Mouse (Mus musculus) spleen, adult 2 months (tissue): ENCODE data around the gene Cers5. TPM values are rescaled to one million over a fixed set of nuclear protein-coding genes. Genes with fewer than 3 reads are reported as not detected.
A peak's percentile ranks its signal among the peaks of the same experiment; 100 is the strongest.

Experiments used
- DNase-seq, 2 experiments: peaks; one replicate each; pipeline versions ENCODE4 v3.0.0 to v3.0.0-alpha.2; 2012 to 2021; ENCODE audit warnings: low spot score in 2 of 2, low read depth in 1 of 2
- H3K27ac ChIP-seq: fragments of 200-500 bp; 2 replicates; pipeline ENCODE4 v1.5.1; 2012; ENCODE audit warnings: low read length, inconsistent platforms; ENCODE audit not compliant: insufficient read depth
- H3K27me3 ChIP-seq: fragments of 200-500 bp; 2 replicates; pipeline ENCODE4 v1.6.1; 2012; ENCODE audit warnings: mild to moderate bottlenecking, moderate library complexity, low read length, inconsistent platforms; ENCODE audit not compliant: control insufficient read depth, insufficient read depth
- H3K36me3 ChIP-seq: fragments of 200-500 bp; 2 replicates; pipeline ENCODE4 v1.6.1; 2012; ENCODE audit warnings: mild to moderate bottlenecking, low read length, inconsistent platforms; ENCODE audit not compliant: control insufficient read depth, insufficient read depth
- H3K4me1 ChIP-seq: fragments of 200-500 bp; 2 replicates; pipeline ENCODE4 v1.6.1; 2011; ENCODE audit warnings: inconsistent platforms; ENCODE audit not compliant: control insufficient read depth, insufficient read depth, insufficient read length
- H3K4me3 ChIP-seq: fragments of 200-500 bp; 2 replicates; pipeline ENCODE4 v1.5.1; 2011; ENCODE audit warnings: mild to moderate bottlenecking, inconsistent platforms; ENCODE audit not compliant: insufficient read depth, insufficient read length; ENCODE audit errors: extremely low read depth
- CTCF ChIP-seq: fragments of 200-500 bp; IDR thresholded peaks from 2 replicates; pipeline ENCODE4 v1.5.1; 2011; ENCODE audit warnings: mild to moderate bottlenecking, inconsistent platforms; ENCODE audit not compliant: insufficient read depth, insufficient read length, insufficient replicate concordance; ENCODE audit errors: extremely low read depth
- POLR2A ChIP-seq: fragments of 200-500 bp; IDR thresholded peaks from 2 replicates; pipeline ENCODE4 v1.6.1; 2011; ENCODE audit warnings: low read depth, low read length, inconsistent platforms
- WGBS: fragments of 180-500 bp; shearing (Covaris S2); methylation state at CpG from one replicate; pipeline ENCODE4 v1.1.7; 2018; 5-methylcytosine and 5-hydroxymethylcytosine counted together
- polyA plus RNA-seq: library from polyadenylated mRNA; depleted of rRNA; stranded (reverse); fragments of >200 nt; gene quantifications from 2 replicates; pipeline ENCODE4 v1.2.3, GENCODE M21; 2012

Gene Cers5
- polyA plus RNA-seq, 1 experiment = 30.0 TPM

DNA sequence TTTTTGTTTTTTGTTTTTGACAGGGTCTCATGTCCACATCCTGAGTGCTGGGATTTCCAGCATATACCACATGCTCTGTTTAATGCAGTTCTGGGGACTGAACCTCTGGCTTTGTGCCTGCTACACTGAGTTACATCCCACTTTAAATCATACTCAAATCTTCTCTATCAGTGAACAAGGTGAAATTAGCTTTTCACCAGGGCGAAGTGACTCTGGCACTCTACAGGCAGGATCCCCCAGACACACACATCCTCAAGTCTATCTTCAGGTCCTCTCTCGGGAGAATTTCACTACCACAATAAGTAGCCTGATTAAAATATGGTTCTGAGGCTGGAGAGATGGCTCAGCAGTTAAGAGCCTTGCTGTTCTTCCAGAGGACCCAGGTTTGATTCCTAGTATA is 46.1 kb downstream of the Cers5 start:
- no peak for TF ChIP-seq POLR2A
- Histone ChIP-seq H3K4me3 (no peak overlapping the region), H3K4me1 (peaks cover 8% of the 10 kb centered on the region; the same call in 1 of the 2 replicates), H3K27me3 (no peaks in the 10 kb centered on the region), H3K27ac (no peak overlapping the region), H3K36me3 (peaks cover 2% of the 10 kb centered on the region)
- no peak for DNase-seq
- 67% methylated on average over 2 of the region's 2 CpGs for WGBS

GRCm38 (mm10) chr15:99725341-99726155 is 47.1 kb downstream of the Cers5 start, which contains the start of gene Cox14:
Gene Cox14, plus strand, starts transcription at chr15:99725618.
- Histone ChIP-seq H3K4me1 (peaks cover 8% of the 10 kb centered on the region; the same call in 1 of the 2 replicates), H3K27me3 (no peaks in the 10 kb centered on the region), H3K4me3 (peak within 1 kb of the TSS; percentile 76), H3K36me3 (peaks cover 2% of the 10 kb centered on the region), H3K27ac (peak within 1 kb of the TSS; percentile 83)
- WGBS = 1% methylated on average over 66 of the region's 68 CpGs
- peak; percentile 94 for TF ChIP-seq CTCF
- TF ChIP-seq POLR2A = peak; percentile 70
- peak; percentile 90 to 95 for DNase-seq

DNA sequence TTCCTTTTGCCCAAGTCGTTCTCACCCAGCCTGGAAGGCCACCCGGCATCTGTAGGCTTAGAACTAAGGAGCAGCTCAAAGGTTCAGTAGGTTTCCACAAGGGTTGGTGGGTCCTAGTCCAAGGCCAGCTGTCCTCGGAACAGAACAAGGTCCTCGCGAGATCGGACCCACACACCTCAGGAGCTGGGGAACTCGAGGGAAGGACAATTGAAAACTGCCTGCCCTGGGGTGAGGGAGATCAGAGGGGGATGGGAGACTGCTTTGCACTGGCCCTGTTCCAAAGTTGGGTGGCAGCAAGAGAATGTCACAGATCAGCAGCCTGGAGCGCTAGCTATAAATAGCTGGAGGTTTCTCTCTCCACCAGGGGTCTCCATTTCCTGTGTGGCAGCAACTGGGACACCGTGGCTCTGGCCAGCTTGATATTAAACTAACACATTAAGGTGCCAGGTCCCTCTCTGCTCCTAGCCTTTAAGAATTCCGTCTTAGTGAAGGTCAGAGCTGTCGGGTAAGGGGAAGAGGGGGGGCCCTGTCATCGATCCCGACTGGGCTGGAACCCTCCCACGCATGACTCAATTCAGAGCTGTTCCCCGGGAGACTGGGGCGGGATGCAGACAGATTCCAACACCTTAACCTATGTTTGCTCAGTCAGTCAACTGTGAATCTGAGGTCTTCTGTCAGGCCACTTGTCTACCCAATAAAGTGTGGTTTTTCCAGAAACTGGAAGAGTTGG is 48.2 kb downstream of the Cers5 start:
- Histone ChIP-seq H3K4me1 (peaks cover 8% of the 10 kb centered on the region; the same call in 1 of the 2 replicates), H3K36me3 (peaks cover 2% of the 10 kb centered on the region), H3K27me3 (no peaks in the 10 kb centered on the region), H3K4me3 (no peak overlapping the region), H3K27ac (peak overlapping the region; percentile 59)
- peak in 1 of 2 experiments; percentile 20 for DNase-seq
- 16% methylated on average over 16 of the region's 16 CpGs for WGBS
- TF ChIP-seq POLR2A = no peak
- peak; percentile 9; the same call in 1 of the 2 replicates for TF ChIP-seq CTCF

GRCm38 (mm10) chr15:99723515-99724291 is 49.0 kb downstream of the Cers5 start:
- H3K27me3 ChIP-seq = no peaks in the 10 kb centered on the region
- TF ChIP-seq CTCF (no peak), POLR2A (no peak)
- peaks cover 2% of the 10 kb centered on the region for H3K36me3 ChIP-seq
- DNase-seq = no peak
- WGBS = 42% methylated on average over 11 of the region's 11 CpGs
- H3K27ac ChIP-seq = peak overlapping the region; percentile 59
- H3K4me3 ChIP-seq = no peak overlapping the region
- H3K4me1 ChIP-seq = peaks cover 8% of the 10 kb centered on the region; the same call in 1 of the 2 replicates

GRCm38 (mm10) chr15:99723120-99723514 is 49.6 kb downstream of the Cers5 start:
- no peaks in the 10 kb centered on the region for H3K27me3 ChIP-seq
- H3K36me3 ChIP-seq = peaks cover under 1% of the 10 kb centered on the region
- H3K4me3 ChIP-seq = no peak overlapping the region
- DNase-seq = no peak
- TF ChIP-seq POLR2A = no peak
- 55% methylated on average over 10 of the region's 10 CpGs for WGBS
- H3K4me1 ChIP-seq = peaks cover 8% of the 10 kb centered on the region; the same call in 1 of the 2 replicates
- H3K27ac ChIP-seq = peak overlapping the region; percentile 59

GRCm38 (mm10) chr15:99721921-99722743 is 50.6 kb downstream of the Cers5 start:
- Histone ChIP-seq H3K4me3 (no peak overlapping the region), H3K27me3 (no peaks in the 10 kb centered on the region), H3K4me1 (peaks cover 8% of the 10 kb centered on the region; the same call in 1 of the 2 replicates), H3K27ac (no peak overlapping the region), H3K36me3 (no peaks in the 10 kb centered on the region)
- DNase-seq = no peak
- WGBS = 83% methylated on average over 25 of the region's 25 CpGs
- TF ChIP-seq CTCF = no peak
- TF ChIP-seq POLR2A = no peak
